Mouse (Mus musculus) liver, adult 2 months (tissue): ENCODE measurements at regions not wholly inside any gene's neighbourhood (a gene's known extent, or its start where the extent isn't known, plus 50 kb on each side); places are given as distances from the start of the nearest gene placed in this dataset.

ENCODE experiments used
- DNase-seq: peaks from one replicate; pipeline ENCODE4 v3.0.0-alpha.2; 2011; ENCODE audit warnings: low read depth, low spot score; ENCODE audit errors: extremely low read depth
- H3K27ac ChIP-seq: fragments of 200-500 bp; replicated peaks from 2 replicates; pipeline ENCODE4 v1.5.1; 2012; ENCODE audit warnings: low read depth, mild to moderate bottlenecking, control low read depth, inconsistent platforms, low read length; ENCODE audit not compliant: insufficient read depth
- H3K27me3 ChIP-seq: fragments of 200-500 bp; 2 replicates; pipeline ENCODE4 v1.6.1; 2012; ENCODE audit warnings: mild to moderate bottlenecking, moderate library complexity, low read length, inconsistent platforms; ENCODE audit not compliant: control insufficient read depth, insufficient read depth
- H3K36me3 ChIP-seq: fragments of 200-500 bp; 2 replicates; pipeline ENCODE4 v1.6.1; 2012; ENCODE audit warnings: low read length, inconsistent platforms; ENCODE audit not compliant: control insufficient read depth, insufficient read depth
- H3K4me1 ChIP-seq: fragments of 200-500 bp; 2 replicates; pipeline ENCODE4 v1.6.1; 2011; ENCODE audit warnings: low read length; ENCODE audit not compliant: control insufficient read depth, insufficient read depth
- H3K4me3 ChIP-seq: fragments of 200-500 bp; 2 replicates; pipeline ENCODE4 v1.5.1; 2011; ENCODE audit warnings: low read depth, mild to moderate bottlenecking, control low read depth, low read length, moderate library complexity; ENCODE audit not compliant: insufficient read depth
- H3K79me2 ChIP-seq: fragments of 200-500 bp; 2 replicates; pipeline ENCODE4 v1.6.1; 2012; ENCODE audit warnings: inconsistent platforms, mild to moderate bottlenecking, low read length, moderate library complexity; ENCODE audit not compliant: control insufficient read depth, insufficient read depth
- H3K9ac ChIP-seq: fragments of 200-500 bp; 2 replicates; pipeline ENCODE4 v1.6.1; 2012; ENCODE audit warnings: low read depth, mild to moderate bottlenecking, control low read depth, inconsistent platforms, low read length
- CTCF ChIP-seq: fragments of 200-500 bp; IDR thresholded peaks from 2 replicates; pipeline ENCODE4 v1.5.1; 2011; ENCODE audit warnings: low read depth, low read length, control low read depth
- POLR2A ChIP-seq: fragments of 200-500 bp; IDR thresholded peaks from 2 replicates; pipeline ENCODE4 v1.6.1; 2011; ENCODE audit warnings: low read length, control low read depth; ENCODE audit not compliant: insufficient read depth; ENCODE audit errors: extremely low read depth
- WGBS: fragments of 180-500 bp; shearing (Covaris S2); methylation state at CpG from one replicate; pipeline ENCODE4 v1.1.7; 2018; 5-methylcytosine and 5-hydroxymethylcytosine counted together

- H3K79me2 ChIP-seq = no peaks in the 10 kb centered on the region
- TF ChIP-seq CTCF (no peak), POLR2A (no peak)
- H3K27me3 ChIP-seq = no peaks in the 10 kb centered on the region
- H3K4me3 ChIP-seq = no peak overlapping the region
- H3K27ac ChIP-seq = no peak overlapping the region
- no peaks in the 10 kb centered on the region for H3K4me1 ChIP-seq
- H3K9ac ChIP-seq = no peak overlapping the region
- no peak for DNase-seq
- WGBS = 82% methylated on average over 8 of the region's 8 CpGs
- no peaks in the 10 kb centered on the region for H3K36me3 ChIP-seq
These were observed 285.5 kb downstream of the Gpd2 start for GRCm38 (mm10) chr2:57522983-57523382.

DNA sequence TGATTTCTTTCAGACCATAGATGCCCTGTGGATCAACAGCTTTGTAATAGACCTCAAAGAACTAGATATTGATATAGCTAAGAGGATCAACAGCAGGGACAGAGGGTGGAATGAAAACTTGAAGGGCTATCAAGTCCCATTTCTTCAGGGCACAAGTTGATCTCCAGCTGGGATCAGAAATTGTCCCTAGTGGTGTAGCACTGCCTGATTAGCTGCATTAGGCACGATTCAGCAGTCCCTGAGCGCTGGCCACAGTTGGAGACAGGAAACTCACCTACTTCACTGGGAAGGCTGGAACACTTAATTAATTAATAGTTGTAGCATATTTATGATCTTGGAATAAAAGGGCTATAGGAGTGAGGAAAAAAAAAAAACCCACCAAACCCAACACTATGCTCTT, 290.5 kb downstream of the Gpd2 start:
- Histone ChIP-seq H3K36me3 (no peaks in the 10 kb centered on the region), H3K79me2 (no peaks in the 10 kb centered on the region), H3K27ac (no peak overlapping the region), H3K4me3 (no peak overlapping the region), H3K27me3 (no peaks in the 10 kb centered on the region), H3K4me1 (no peaks in the 10 kb centered on the region), H3K9ac (no peak overlapping the region)
- WGBS = 69% methylated on average over 2 of the region's 2 CpGs
- TF ChIP-seq CTCF = no peak
- no peak for DNase-seq

GRCm38 (mm10) chr2:57539842-57540241, 302.4 kb downstream of the Gpd2 start:
- DNase-seq = no peak
- H3K36me3 ChIP-seq = no peaks in the 10 kb centered on the region
- H3K4me3 ChIP-seq = no peak overlapping the region
- TF ChIP-seq CTCF = no peak
- no peak for TF ChIP-seq POLR2A
- WGBS = 83% methylated on average over 3 of the region's 3 CpGs
- H3K4me1 ChIP-seq = no peaks in the 10 kb centered on the region
- H3K9ac ChIP-seq = no peak overlapping the region
- H3K27me3 ChIP-seq = no peaks in the 10 kb centered on the region
- no peak overlapping the region for H3K27ac ChIP-seq
- H3K79me2 ChIP-seq = no peaks in the 10 kb centered on the region

GRCm38 (mm10) chr2:57565258-57565657, 327.8 kb downstream of the Gpd2 start:
- H3K27me3 ChIP-seq = no peaks in the 10 kb centered on the region
- WGBS = 86% methylated on average over 4 of the region's 4 CpGs
- no peak for DNase-seq
- TF ChIP-seq POLR2A = no peak
- TF ChIP-seq CTCF = no peak
- H3K79me2 ChIP-seq = no peaks in the 10 kb centered on the region
- no peaks in the 10 kb centered on the region for H3K4me1 ChIP-seq
- H3K4me3 ChIP-seq = no peak overlapping the region
- no peak overlapping the region for H3K27ac ChIP-seq
- H3K9ac ChIP-seq = no peak overlapping the region
- no peaks in the 10 kb centered on the region for H3K36me3 ChIP-seq

DNA sequence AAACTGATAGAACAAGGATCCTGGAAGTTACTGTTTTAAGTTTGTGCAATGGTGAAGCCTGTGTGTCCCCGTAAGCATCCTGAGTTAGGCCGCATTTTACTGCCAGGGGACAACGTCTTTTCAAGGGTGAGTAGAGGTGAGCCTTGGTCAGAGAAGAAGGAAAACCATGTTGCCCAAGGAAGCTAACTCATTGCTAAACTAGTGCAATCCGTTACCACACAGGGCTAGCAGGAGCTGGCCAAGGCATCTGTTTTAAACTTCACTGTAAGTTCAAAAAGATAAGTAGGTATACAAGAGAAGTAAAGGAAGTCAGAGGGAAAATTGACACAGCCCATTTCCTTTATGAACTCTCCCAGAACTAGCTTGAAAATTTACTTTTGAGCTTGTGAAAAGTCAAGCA, 328.7 kb downstream of the Gpd2 start:
- DNase-seq = no peak
- Histone ChIP-seq H3K36me3 (no peaks in the 10 kb centered on the region), H3K4me1 (no peaks in the 10 kb centered on the region), H3K9ac (no peak overlapping the region), H3K27me3 (no peaks in the 10 kb centered on the region), H3K4me3 (no peak overlapping the region), H3K27ac (no peak overlapping the region), H3K79me2 (no peaks in the 10 kb centered on the region)
- WGBS = 77% methylated on average over 4 of the region's 4 CpGs
- no peak for TF ChIP-seq CTCF

DNA sequence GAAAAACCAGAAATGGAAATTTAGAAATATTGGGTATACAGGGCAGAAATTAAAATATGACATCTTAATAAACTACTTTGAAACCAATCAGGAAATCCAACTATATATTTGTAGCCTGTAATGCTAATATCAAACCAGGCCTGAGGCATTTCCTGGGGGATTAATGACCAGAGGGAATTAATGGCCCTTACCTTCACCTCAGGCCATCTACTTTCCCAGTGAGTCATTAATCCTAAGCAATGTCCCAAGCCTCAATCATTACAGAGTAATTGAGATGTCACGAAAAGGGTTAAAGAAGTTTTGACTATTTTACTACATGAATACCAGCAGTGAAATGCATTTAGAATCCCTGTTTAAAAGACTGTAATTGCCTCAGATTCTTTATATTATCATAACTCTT, 329.7 kb downstream of the Gpd2 start:
- TF ChIP-seq CTCF = no peak
- TF ChIP-seq POLR2A = no peak

GRCm38 (mm10) chr2:57587065-57587464, 349.6 kb downstream of the Gpd2 start:
- Histone ChIP-seq H3K79me2 (no peaks in the 10 kb centered on the region), H3K4me3 (no peak overlapping the region), H3K36me3 (no peaks in the 10 kb centered on the region), H3K9ac (no peak overlapping the region), H3K27me3 (no peaks in the 10 kb centered on the region), H3K4me1 (no peaks in the 10 kb centered on the region), H3K27ac (no peak overlapping the region)
- WGBS = 82% methylated on average over 3 of the region's 3 CpGs
- DNase-seq = no peak
- TF ChIP-seq CTCF = no peak
- no peak for TF ChIP-seq POLR2A

More for the DNA sequence above, 329.7 kb downstream of the Gpd2 start:
- Histone ChIP-seq H3K4me1 (no peaks in the 10 kb centered on the region), H3K9ac (no peak overlapping the region), H3K27me3 (no peaks in the 10 kb centered on the region), H3K4me3 (no peak overlapping the region), H3K79me2 (no peaks in the 10 kb centered on the region), H3K27ac (no peak overlapping the region), H3K36me3 (no peaks in the 10 kb centered on the region)
- no peak for DNase-seq
- WGBS = 79% methylated on average over 1 of the region's 1 CpGs
